Mouse (Mus musculus): ENCODE results near the gene Ppp1r3e. TPM values are rescaled to one million over a fixed set of nuclear protein-coding genes. Genes with fewer than 3 reads are reported as not detected.

Ppp1r3e gene
- 10 to 100 TPM; 24.3 to 27.5 TPM for total RNA-seq (2021)
- long read RNA-seq, experiment 1, partial matches to known transcripts: 0 of 3 reads
- long read RNA-seq, experiment 1, other reads (novel, unspliced or antisense): 0 of 3 reads
- long read RNA-seq, experiment 2, partial matches to known transcripts: 0 of 4 reads
- long read RNA-seq, experiment 2, other reads (novel, unspliced or antisense): 0 of 4 reads

- DNase-seq (ENCODE audit: low spot score in 2 of 2): peak; percentile 59 to 65
These were observed at the start of gene Ppp1r3e for GRCm38 (mm10) chr14:54877048-54877715. Gene Ppp1r3e, minus strand, starts transcription at chr14:54877550.

- DNase-seq (ENCODE audit: low spot score in 2 of 2): peak; percentile 52 to 57
These were observed 49.2 kb upstream of the Ppp1r3e start for GRCm38 (mm10) chr14:54926401-54927158.

- DNase-seq (ENCODE audit: low spot score in 2 of 2): peak; percentile 55 to 62
These were observed 48.3 kb upstream of the Ppp1r3e start, which contains the start of gene Efs for GRCm38 (mm10) chr14:54925349-54926342. Gene Efs, minus strand, starts transcription at chr14:54926126.

GRCm38 (mm10) chr14:54924641-54925348 lies 47.4 kb upstream of the Ppp1r3e start:
- DNase-seq (ENCODE audit: low spot score in 2 of 2): no peak

- no peak for DNase-seq (ENCODE audit: low spot score in 2 of 2)
These were observed 42.8 kb upstream of the Ppp1r3e start for GRCm38 (mm10) chr14:54920076-54920685.

GRCm38 (mm10) chr14:54913343-54913742 lies 36.0 kb upstream of the Ppp1r3e start:
- no peak for DNase-seq (ENCODE audit: low spot score in 2 of 2)

- peak; percentile 83 to 89 for DNase-seq (ENCODE audit: low spot score in 2 of 2)
These were observed 35.5 kb upstream of the Ppp1r3e start, which contains the start of gene Slc22a17 for GRCm38 (mm10) chr14:54912886-54913285. Gene Slc22a17, minus strand, starts transcription at chr14:54913132.

GRCm38 (mm10) chr14:54912109-54912850 lies 34.9 kb upstream of the Ppp1r3e start:
- DNase-seq (ENCODE audit: low spot score in 2 of 2): peak in 1 of 2 experiments; percentile 41

GRCm38 (mm10) chr14:54908682-54909081 lies 31.3 kb upstream of the Ppp1r3e start:
- DNase-seq (ENCODE audit: low spot score in 2 of 2): no peak

GRCm38 (mm10) chr14:54903641-54904040 lies 26.3 kb upstream of the Ppp1r3e start:
- no peak for DNase-seq (ENCODE audit: low spot score in 2 of 2)

GRCm38 (mm10) chr14:54900383-54900782 lies 23.0 kb upstream of the Ppp1r3e start:
- peak; percentile 75 to 91 for DNase-seq (ENCODE audit: low spot score in 2 of 2)

GRCm38 (mm10) chr14:54897445-54897844 lies 20.1 kb upstream of the Ppp1r3e start:
- no peak for DNase-seq (ENCODE audit: low spot score in 2 of 2)

GRCm38 (mm10) chr14:54894296-54895151 lies 17.2 kb upstream of the Ppp1r3e start:
- peak; percentile 41 to 63 for DNase-seq (ENCODE audit: low spot score in 2 of 2)

GRCm38 (mm10) chr14:54893651-54894181 lies 16.4 kb upstream of the Ppp1r3e start:
- DNase-seq (ENCODE audit: low spot score in 2 of 2): peak; percentile 98 to 100

- DNase-seq (ENCODE audit: low spot score in 2 of 2): no peak
These were observed 14.8 kb upstream of the Ppp1r3e start, which contains the start of gene Pabpn1 for GRCm38 (mm10) chr14:54892200-54892599. Gene Pabpn1, plus strand, starts transcription at chr14:54892500.

- no peak for DNase-seq (ENCODE audit: low spot score in 2 of 2)
These were observed 8.0 kb upstream of the Ppp1r3e start for GRCm38 (mm10) chr14:54885309-54885708.

- no peak for DNase-seq (ENCODE audit: low spot score in 2 of 2)
These were observed 6.8 kb upstream of the Ppp1r3e start for GRCm38 (mm10) chr14:54884022-54884712.
